ENCODE assay signal across 10 mouse cellular contexts in the genomic region with DNA sequence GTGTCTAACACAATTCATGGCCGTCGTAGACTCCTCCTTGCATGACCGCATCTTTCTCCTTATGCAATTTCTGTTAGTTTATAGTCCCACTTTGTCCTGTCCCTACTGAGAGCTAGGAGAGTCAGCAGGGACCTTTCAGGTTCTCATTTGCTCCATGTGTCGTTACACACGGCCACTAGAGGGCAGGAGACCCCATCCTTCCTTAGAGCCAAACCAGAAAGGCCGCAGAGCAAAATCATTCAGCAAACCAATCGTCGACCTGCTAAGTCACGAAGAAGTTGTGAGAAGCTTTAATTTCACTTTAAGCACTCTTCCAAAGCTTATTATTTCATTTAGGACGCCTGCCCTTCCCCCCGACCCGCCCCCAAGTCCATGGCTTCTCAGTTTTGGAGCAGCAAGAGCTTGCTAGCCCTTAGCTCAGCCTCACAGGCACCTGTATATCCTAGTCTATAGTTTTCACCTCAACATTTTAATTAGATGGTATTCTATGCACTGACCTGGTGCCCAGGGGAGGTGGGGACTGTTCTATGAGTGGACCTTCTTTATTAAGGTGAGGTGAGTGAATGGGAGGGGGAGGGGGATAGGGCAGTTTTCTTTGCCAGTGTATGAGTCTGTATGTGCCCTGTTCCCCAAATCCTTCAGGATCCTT. TPM values are rescaled to one million over a fixed set of nuclear protein-coding genes. Genes with fewer than 3 reads are reported as not detected.
DNase-seq lines count a peak whose midpoint lies in the region; ATAC-seq and TF ChIP-seq lines count a peak whose summit lies in the region.
"Had no signal": no experiment of that assay in that cellular context is flagged by ENCODE, and none has a peak within 500 bp of the region (broad histone marks: within the 10 kb centered on the region; RNA-seq: fewer than 3 reads in every experiment).

No protein-coding gene starts in this region.

- 5% methylated on average over 12 of the region's 12 CpGs for WGBS in liver, embryonic 14.5 days (ENCODE audit: insufficient replicate concordance)

- H3K27ac ChIP-seq in liver, embryonic 14.5 days = no peak overlapping the region
- H3K27ac ChIP-seq: embryonic facial prominence, embryonic 13.5 days; stomach, embryonic 15.5 days had no signal

- H3K4me1 ChIP-seq in liver, embryonic 14.5 days (replicated peaks; ENCODE audit: control insufficient read depth in 2 of 2, insufficient read depth in 2 of 2, low read length in 1 of 2) = 0 out of 4 replicates have a peak, but pooled peaks cover 0 to 1% of the 10 kb centered on the region in 2 experiments
- H3K4me1 ChIP-seq: embryonic facial prominence, embryonic 13.5 days; stomach, embryonic 15.5 days had no signal

- H3K9me3 ChIP-seq in liver, embryonic 14.5 days (ENCODE audit: control insufficient read depth, low read length) = no peaks in the 10 kb centered on the region
- H3K9me3 ChIP-seq: embryonic facial prominence, embryonic 13.5 days; stomach, embryonic 15.5 days had no signal

- peak; percentile 79 for TF ChIP-seq CTCF in liver, embryonic 14.5 days (IDR thresholded peaks at IDR 0.05; ENCODE audit: low read depth)

- TF ChIP-seq EP300 in liver, embryonic 14.5 days (IDR thresholded peaks at IDR 0.05; ENCODE audit: low read depth) = no peak

- ATAC-seq in liver, embryonic 14.5 days (ENCODE audit: insufficient read depth) = no peak
- ATAC-seq in neutrophil, adult 5-6 weeks (ENCODE audit: extremely low read depth, insufficient number of reproducible peaks, low FRiP score, poor library complexity, severe bottlenecking) = peak; percentile 62; the same call in 1 of the 2 replicates

- H3K4me3 ChIP-seq in liver, embryonic 14.5 days (ENCODE audit: insufficient read depth in 1 of 2, low read depth in 2 of 2, low read length in 2 of 2) = no peak overlapping the region
- H3K4me3 ChIP-seq: embryonic facial prominence, embryonic 13.5 days; stomach, embryonic 15.5 days had no signal

- H3K36me3 ChIP-seq in liver, embryonic 14.5 days (replicated peaks; ENCODE audit: control insufficient read depth, insufficient read depth, low read depth) = no peaks in the 10 kb centered on the region
- H3K36me3 ChIP-seq: embryonic facial prominence, embryonic 13.5 days; stomach, embryonic 15.5 days had no signal

- peak; percentile 77 for DNase-seq in urinary bladder, postnatal 14 days (ENCODE audit: low spot score)
- DNase-seq in urinary bladder, postnatal 10 days (ENCODE audit: low spot score) = no peak
- peak; percentile 69 to 83 for DNase-seq in cerebellum, postnatal 25 days
- DNase-seq in heart, adult 8-10 months (ENCODE audit: low spot score) = peak; percentile 72
- DNase-seq in kidney, adult 9 months = peak; percentile 85
- peak; percentile 35 to 38 (median 35) for DNase-seq in liver, embryonic 14.5 days (ENCODE audit: low read depth in 3 of 3, low spot score in 3 of 3)
- peak; percentile 86 for DNase-seq in thymus, postnatal 0 days (ENCODE audit: low spot score)

- no peaks in the 10 kb centered on the region for H3K27me3 ChIP-seq in liver, embryonic 14.5 days (ENCODE audit: control insufficient read depth, insufficient read depth, low read length)
- H3K27me3 ChIP-seq: embryonic facial prominence, embryonic 13.5 days; stomach, embryonic 15.5 days had no signal

- H3K9ac ChIP-seq in liver, embryonic 14.5 days (replicated peaks) = no peak overlapping the region
- H3K9ac ChIP-seq: embryonic facial prominence, embryonic 13.5 days; stomach, embryonic 15.5 days had no signal

- no peak overlapping the region for H3K4me2 ChIP-seq in liver, embryonic 14.5 days (ENCODE audit: low read depth)
- H3K4me2 ChIP-seq: embryonic facial prominence, embryonic 13.5 days; stomach, embryonic 15.5 days had no signal

RNA-seq across cellular contexts. Expression of gene Gimap8, which starts 1.2 kb away (rescaled TPM):
- 1 to 10 TPM; 4.9 to 8.8 (median 5.8) TPM for total RNA-seq in heart, adult 8-10 months (2022)
- polyA plus RNA-seq in liver, embryonic 14.5 days (2012; rRNA removed) = 0.90 and 1.3 TPM in 2 replicates
- 0.17 and 0.18 TPM in 2 replicates for polyA plus RNA-seq in liver, embryonic 14.5 days (2014; fragmentation: Nextera tagmentation; extraction: Ambion mirVana)
- total RNA-seq in neutrophil, adult 5-6 weeks (2017) = 270 and 290 TPM in 2 replicates
- 11.8 and 12.8 TPM in 2 replicates for polyA plus RNA-seq in thymus, postnatal 0 days (2015; fragmentation: Nextera tagmentation; extraction: Ambion mirVana)

RNA-seq across cellular contexts. Expression of gene AI854703, which starts 19.2 kb away (rescaled TPM):
- total RNA-seq in heart, adult 8-10 months (2022) = under 1 TPM; 0.22 to 0.69 (median 0.43) TPM
- 0.31 and 0.34 TPM in 2 replicates for polyA plus RNA-seq in liver, embryonic 14.5 days (2012; rRNA removed)
- 0.06 and 0.27 TPM in 2 replicates for polyA plus RNA-seq in liver, embryonic 14.5 days (2014; fragmentation: Nextera tagmentation; extraction: Ambion mirVana)
- 0.12 and 0.35 TPM in 2 replicates for total RNA-seq in neutrophil, adult 5-6 weeks (2017)
- 2.0 and 2.3 TPM in 2 replicates for polyA plus RNA-seq in thymus, postnatal 0 days (2015; fragmentation: Nextera tagmentation; extraction: Ambion mirVana)

RNA-seq across cellular contexts. Expression of gene Gimap9, which starts 30.1 kb away (rescaled TPM):
- 1 to 10 TPM; 2.6 to 4.2 (median 3.1) TPM for total RNA-seq in heart, adult 8-10 months (2022)
- polyA plus RNA-seq in liver, embryonic 14.5 days (2012; rRNA removed) = 3.9 and 7.2 TPM in 2 replicates
- polyA plus RNA-seq in liver, embryonic 14.5 days (2014; fragmentation: Nextera tagmentation; extraction: Ambion mirVana) = 8.0 and 10.6 TPM in 2 replicates
- 132 and 133 TPM in 2 replicates for total RNA-seq in neutrophil, adult 5-6 weeks (2017)
- polyA plus RNA-seq in thymus, postnatal 0 days (2015; fragmentation: Nextera tagmentation; extraction: Ambion mirVana) = 164 and 172 TPM in 2 replicates

RNA-seq across cellular contexts. Expression of gene Gimap4, which starts 38.6 kb away (rescaled TPM):
- 10 to 100 TPM; 16.1 to 25.6 (median 20.1) TPM for total RNA-seq in heart, adult 8-10 months (2022)
- 5.0 and 6.2 TPM in 2 replicates for polyA plus RNA-seq in liver, embryonic 14.5 days (2012; rRNA removed)
- 8.3 and 8.8 TPM in 2 replicates for polyA plus RNA-seq in liver, embryonic 14.5 days (2014; fragmentation: Nextera tagmentation; extraction: Ambion mirVana)
- total RNA-seq in neutrophil, adult 5-6 weeks (2017) = 627 and 688 TPM in 2 replicates
- 33.0 and 34.3 TPM in 2 replicates for polyA plus RNA-seq in thymus, postnatal 0 days (2015; fragmentation: Nextera tagmentation; extraction: Ambion mirVana)

RNA-seq across cellular contexts. Expression of gene Zfp775, which starts 43.9 kb away (rescaled TPM):
- 10 to 100 TPM; 12.9 to 15.5 (median 14.1) TPM for total RNA-seq in heart, adult 8-10 months (2022)
- 1.0 TPM in 2 replicates for polyA plus RNA-seq in liver, embryonic 14.5 days (2012; rRNA removed)
- polyA plus RNA-seq in liver, embryonic 14.5 days (2014; fragmentation: Nextera tagmentation; extraction: Ambion mirVana) = 1.4 and 1.7 TPM in 2 replicates
- 1.1 and 2.6 TPM in 2 replicates for total RNA-seq in neutrophil, adult 5-6 weeks (2017)
- 6.8 and 6.9 TPM in 2 replicates for polyA plus RNA-seq in thymus, postnatal 0 days (2015; fragmentation: Nextera tagmentation; extraction: Ambion mirVana)

Comparison
In these comparisons a context has a peak if more than half of its experiments do, and no peak if none do; other contexts are left out.
1. RNA of gene Gimap8, which starts 1.2 kb away (total RNA-seq): 270 to 290 TPM in neutrophil, adult 5-6 weeks; 4.9 to 8.8 TPM in heart, adult 8-10 months; every median in the first group is over 10 times any median in the second.
2. RNA of gene Gimap9, which starts 30.1 kb away (total RNA-seq): 132 to 133 TPM in neutrophil, adult 5-6 weeks; 2.6 to 4.2 TPM in heart, adult 8-10 months; every median in the first group is over 10 times any median in the second.